Mouse (Mus musculus) cortical plate, adult 2 months (tissue): ENCODE measurements around the gene Bmpr1b. TPM values are rescaled to one million over a fixed set of nuclear protein-coding genes. Genes with fewer than 3 reads are reported as not detected.

Experiments used
- H3K27ac ChIP-seq: fragments of 200-500 bp; 2 replicates; pipeline ENCODE4 v1.5.1; 2012; ENCODE audit warnings: low read length, control low read depth, inconsistent platforms; ENCODE audit not compliant: insufficient read depth
- H3K4me1 ChIP-seq: fragments of 200-500 bp; 2 replicates; pipeline ENCODE4 v1.6.1; 2011; ENCODE audit warnings: low read length; ENCODE audit not compliant: control insufficient read depth, insufficient read depth
- H3K4me3 ChIP-seq: fragments of 200-500 bp; 2 replicates; pipeline ENCODE4 v1.5.1; 2011; ENCODE audit warnings: mild to moderate bottlenecking, low read length, control low read depth; ENCODE audit not compliant: insufficient read depth
- CTCF ChIP-seq: fragments of 200-500 bp; IDR thresholded peaks from 2 replicates; pipeline ENCODE4 v1.5.1; 2011; ENCODE audit warnings: mild to moderate bottlenecking, control low read depth, low read length; ENCODE audit not compliant: insufficient read depth; ENCODE audit errors: extremely low read depth
- POLR2A ChIP-seq: fragments of 200-500 bp; IDR thresholded peaks from 2 replicates; pipeline ENCODE4 v1.6.1; 2011; ENCODE audit warnings: mild to moderate bottlenecking, low read length, control low read depth; ENCODE audit not compliant: insufficient read depth; ENCODE audit errors: extremely low read depth
- polyA plus RNA-seq: library from polyadenylated mRNA; depleted of rRNA; stranded (reverse); fragments of >200 nt; gene quantifications from 2 replicates; pipeline ENCODE4 v1.2.3, GENCODE M21; 2012

Bmpr1b gene
- polyA plus RNA-seq, 1 experiment = 10.0 TPM

- TF ChIP-seq CTCF = no peak
- TF ChIP-seq POLR2A = no peak
- Histone ChIP-seq H3K4me1 (no peaks in the 10 kb centered on the region), H3K27ac (no peak overlapping the region), H3K4me3 (no peak overlapping the region)
These were observed 314.9 kb downstream of the Bmpr1b start for GRCm38 (mm10) chr3:141854339-141854738.

DNA sequence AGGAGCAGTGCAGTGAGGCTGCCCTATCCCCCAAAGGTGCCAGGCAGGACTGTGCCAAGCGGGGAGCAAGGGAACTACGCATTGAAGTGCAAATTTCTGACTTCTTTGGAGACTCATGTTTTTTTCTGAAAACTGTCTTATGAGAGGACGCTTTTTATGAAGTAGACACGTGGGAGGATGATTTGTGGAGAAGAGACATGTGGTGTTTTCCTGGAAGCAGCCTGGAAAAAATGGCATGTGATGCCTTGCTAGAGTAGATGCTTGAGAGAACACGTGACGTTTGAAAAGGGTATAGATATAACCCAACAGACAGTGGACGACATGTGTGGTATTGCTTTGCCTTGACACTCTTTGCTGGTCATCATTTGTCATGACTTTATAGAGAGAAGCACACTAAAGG lies 319.1 kb downstream of the Bmpr1b start:
- no peak overlapping the region for H3K27ac ChIP-seq
- no peak overlapping the region for H3K4me3 ChIP-seq
- TF ChIP-seq POLR2A = no peak
- TF ChIP-seq CTCF = no peak
- no peaks in the 10 kb centered on the region for H3K4me1 ChIP-seq

GRCm38 (mm10) chr3:141849206-141849605 lies 320.0 kb downstream of the Bmpr1b start:
- no peaks in the 10 kb centered on the region for H3K4me1 ChIP-seq
- H3K4me3 ChIP-seq = no peak overlapping the region
- H3K27ac ChIP-seq = no peak overlapping the region
- no peak for TF ChIP-seq POLR2A
- TF ChIP-seq CTCF = no peak

DNA sequence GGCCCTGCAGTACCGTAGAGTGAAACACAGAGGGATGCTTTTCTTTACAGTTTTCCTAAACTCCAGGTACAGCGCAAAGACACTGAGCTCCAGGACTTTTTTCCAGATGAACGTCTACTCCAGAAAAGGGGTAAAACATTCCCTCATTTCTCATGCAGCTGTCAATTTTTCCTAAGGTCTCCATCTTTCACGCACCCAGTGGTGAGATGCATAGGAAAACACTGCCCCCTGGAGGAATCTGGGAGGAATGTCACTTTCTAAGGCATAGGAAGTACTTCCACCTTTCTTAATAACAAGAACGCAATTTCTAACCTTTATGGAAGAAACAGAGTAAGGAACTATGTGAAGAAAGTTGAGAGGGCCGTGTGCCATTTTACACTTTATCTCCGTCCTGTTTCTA lies 330.4 kb downstream of the Bmpr1b start:
- Histone ChIP-seq H3K4me1 (no peaks in the 10 kb centered on the region; the same call in 1 of the 2 replicates), H3K4me3 (no peak overlapping the region), H3K27ac (no peak overlapping the region)
- TF ChIP-seq CTCF (peak; percentile 76), POLR2A (no peak)

GRCm38 (mm10) chr3:141831135-141831534 lies 338.1 kb downstream of the Bmpr1b start:
- Histone ChIP-seq H3K4me3 (no peak overlapping the region), H3K27ac (no peak overlapping the region), H3K4me1 (no peaks in the 10 kb centered on the region)
- TF ChIP-seq CTCF (peak; percentile 63; the same call in 1 of the 2 replicates), POLR2A (no peak)

GRCm38 (mm10) chr3:141828301-141828700 lies 340.9 kb downstream of the Bmpr1b start:
- no peaks in the 10 kb centered on the region for H3K4me1 ChIP-seq
- no peak for TF ChIP-seq POLR2A
- TF ChIP-seq CTCF = no peak
- no peak overlapping the region for H3K4me3 ChIP-seq
- H3K27ac ChIP-seq = no peak overlapping the region

GRCm38 (mm10) chr3:141819331-141819941 lies 349.8 kb downstream of the Bmpr1b start:
- no peaks in the 10 kb centered on the region; the same call in 1 of the 2 replicates for H3K4me1 ChIP-seq
- H3K27ac ChIP-seq = no peak overlapping the region
- H3K4me3 ChIP-seq = no peak overlapping the region
- no peak for TF ChIP-seq POLR2A
- TF ChIP-seq CTCF = no peak

DNA sequence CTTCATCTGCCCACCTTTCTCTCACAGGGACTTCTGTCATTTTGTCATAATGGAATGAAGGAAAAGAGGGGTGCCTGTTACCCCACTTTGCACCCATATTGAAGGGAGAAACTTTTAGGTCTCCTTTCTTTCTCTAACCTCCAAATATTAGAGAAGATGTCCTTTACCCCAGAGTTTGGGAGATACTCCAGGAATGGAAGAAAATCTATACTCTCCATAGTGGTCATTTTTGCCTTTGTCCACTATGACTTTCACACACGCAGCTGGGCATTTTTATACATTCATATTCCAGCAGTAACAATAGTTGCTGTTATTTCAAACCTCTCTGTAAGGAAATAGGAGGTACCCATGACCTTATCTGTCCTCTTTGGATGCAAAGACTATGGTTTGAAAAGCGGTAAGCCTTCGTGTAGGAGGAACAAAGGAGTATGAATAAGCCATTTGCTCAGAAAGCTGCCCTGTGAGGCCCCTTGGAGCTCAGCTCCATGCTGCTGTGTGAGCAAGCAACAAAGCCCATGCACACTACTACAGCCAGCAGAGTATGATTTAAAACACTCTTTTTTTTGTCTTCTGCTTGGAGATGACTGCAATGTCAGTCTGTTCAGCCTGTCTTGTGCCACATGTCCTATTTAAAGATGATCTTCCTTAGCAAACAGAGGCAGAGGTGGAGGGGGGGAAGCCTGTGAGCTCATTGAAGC lies 350.5 kb downstream of the Bmpr1b start:
- TF ChIP-seq POLR2A (no peak), CTCF (no peak)
- Histone ChIP-seq H3K4me1 (no peaks in the 10 kb centered on the region; the same call in 1 of the 2 replicates), H3K4me3 (no peak overlapping the region), H3K27ac (no peak overlapping the region)

DNA sequence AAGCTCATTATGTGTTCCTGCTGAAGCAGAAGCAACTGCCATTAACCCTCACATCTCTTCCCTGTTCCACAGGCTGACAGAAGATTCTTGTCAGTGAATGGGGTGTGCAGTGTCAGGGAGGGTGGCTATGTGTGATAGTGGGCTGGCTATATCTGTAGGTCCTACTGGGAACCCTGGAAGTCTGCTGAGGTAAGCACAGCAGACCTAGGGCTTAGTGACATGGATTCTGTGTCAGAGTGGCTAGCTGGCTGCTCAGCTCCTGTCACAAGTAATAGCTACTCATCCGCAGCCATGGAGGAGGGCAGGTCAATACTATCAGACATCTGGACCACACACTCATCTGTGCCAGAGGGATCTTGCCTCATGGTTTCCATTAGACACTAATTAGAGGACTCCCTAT lies 354.4 kb downstream of the Bmpr1b start:
- H3K27ac ChIP-seq = no peak overlapping the region
- no peaks in the 10 kb centered on the region; the same call in 1 of the 2 replicates for H3K4me1 ChIP-seq
- TF ChIP-seq CTCF (no peak), POLR2A (no peak)

DNA sequence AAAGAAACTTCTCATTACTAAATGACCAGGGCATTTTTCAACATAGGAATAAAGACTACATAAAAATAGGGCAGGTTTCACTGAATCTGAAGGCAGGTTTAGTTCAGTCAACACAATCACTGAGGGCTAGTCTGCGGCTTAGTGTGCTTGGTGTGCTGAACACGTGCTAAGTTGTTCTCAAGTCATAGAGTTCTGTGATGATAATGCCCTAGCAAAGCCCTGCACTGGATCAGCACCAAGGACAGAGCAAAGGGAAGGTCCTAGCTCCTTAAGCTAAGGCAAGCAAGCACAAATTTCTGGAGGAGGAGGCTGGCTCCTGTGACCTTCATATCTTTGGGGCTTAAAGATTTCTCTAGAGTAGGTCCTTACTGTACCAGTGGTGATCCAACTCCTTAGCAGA lies 357.9 kb downstream of the Bmpr1b start:
- Histone ChIP-seq H3K4me1 (no peaks in the 10 kb centered on the region), H3K4me3 (no peak overlapping the region), H3K27ac (no peak overlapping the region)
- TF ChIP-seq CTCF (no peak), POLR2A (no peak)

More for the DNA sequence above, 354.4 kb downstream of the Bmpr1b start:
- H3K4me3 ChIP-seq = no peak overlapping the region
